Mouse (Mus musculus): ENCODE data around the gene Pold1.

Pold1 gene

GRCm38 (mm10) chr7:44526414-44527154, 22.1 kb downstream of the Pold1 start:
- DNase-seq (ENCODE audit: extremely low read depth, low read depth): no peak

GRCm38 (mm10) chr7:44525126-44525832, 23.4 kb downstream of the Pold1 start:
- DNase-seq (ENCODE audit: extremely low read depth, low read depth): no peak

GRCm38 (mm10) chr7:44524502-44524901, 24.1 kb downstream of the Pold1 start, which contains the start of gene Mybpc2:
TSS of gene Mybpc2 (minus strand) at chr7:44524656.
- no peak for DNase-seq (ENCODE audit: extremely low read depth, low read depth)

GRCm38 (mm10) chr7:44523056-44523455, 25.6 kb downstream of the Pold1 start:
- no peak for DNase-seq (ENCODE audit: extremely low read depth, low read depth)

- DNase-seq (ENCODE audit: extremely low read depth, low read depth): no peak
Observed at GRCm38 (mm10) chr7:44521710-44522109, 26.9 kb downstream of the Pold1 start.

- no peak for DNase-seq (ENCODE audit: extremely low read depth, low read depth)
Observed at GRCm38 (mm10) chr7:44520990-44521389, 27.7 kb downstream of the Pold1 start.

GRCm38 (mm10) chr7:44519240-44519913, 29.3 kb downstream of the Pold1 start:
- DNase-seq (ENCODE audit: extremely low read depth, low read depth): no peak

GRCm38 (mm10) chr7:44507491-44507890, 41.2 kb downstream of the Pold1 start:
- no peak for DNase-seq (ENCODE audit: extremely low read depth, low read depth)

GRCm38 (mm10) chr7:44501563-44502115, 47.0 kb downstream of the Pold1 start:
- DNase-seq (ENCODE audit: extremely low read depth, low read depth): peak; percentile 62

- DNase-seq (ENCODE audit: extremely low read depth, low read depth): no peak
Observed at GRCm38 (mm10) chr7:44500046-44500445, 48.6 kb downstream of the Pold1 start.

- DNase-seq (ENCODE audit: extremely low read depth, low read depth): no peak
Observed at GRCm38 (mm10) chr7:44498922-44499321, 49.7 kb downstream of the Pold1 start.

GRCm38 (mm10) chr7:44497361-44498055, 51.1 kb downstream of the Pold1 start:
- no peak for DNase-seq (ENCODE audit: extremely low read depth, low read depth)

- DNase-seq (ENCODE audit: extremely low read depth, low read depth): no peak
Observed at GRCm38 (mm10) chr7:44496771-44497109, 51.9 kb downstream of the Pold1 start.

GRCm38 (mm10) chr7:44495992-44496770, 52.5 kb downstream of the Pold1 start, which contains the start of the genes Emc10 and Fam71e1:
TSS of gene Emc10 (minus strand) at chr7:44496529.
TSS of gene Fam71e1 (plus strand) at chr7:44496581.
- DNase-seq (ENCODE audit: extremely low read depth, low read depth): peak; percentile 99

GRCm38 (mm10) chr7:44495086-44495485, 53.6 kb downstream of the Pold1 start:
- no peak for DNase-seq (ENCODE audit: extremely low read depth, low read depth)

GRCm38 (mm10) chr7:44494681-44495080, 54.0 kb downstream of the Pold1 start:
- no peak for DNase-seq (ENCODE audit: extremely low read depth, low read depth)

GRCm38 (mm10) chr7:44492166-44492826, 56.4 kb downstream of the Pold1 start:
- no peak for DNase-seq (ENCODE audit: extremely low read depth, low read depth)

- DNase-seq (ENCODE audit: extremely low read depth, low read depth): no peak
Observed at GRCm38 (mm10) chr7:44491391-44491790, 57.3 kb downstream of the Pold1 start.

GRCm38 (mm10) chr7:44490281-44490680, 58.4 kb downstream of the Pold1 start:
- no peak for DNase-seq (ENCODE audit: extremely low read depth, low read depth)

- no peak for DNase-seq (ENCODE audit: extremely low read depth, low read depth)
Observed at GRCm38 (mm10) chr7:44488545-44488944, 60.1 kb downstream of the Pold1 start.

All from MEL-GATA-1-ER (cell line).